Mouse (Mus musculus) limb, embryonic 12.5 days (tissue): ENCODE results near the gene Serpind1. TPM values are rescaled to one million over a fixed set of nuclear protein-coding genes. Genes with fewer than 3 reads are reported as not detected.

Experiments
- ATAC-seq: fragments of 200-750 bp; cut with Nextera tagmentation; 2 replicates; pipeline ENCODE4 v1.8.0; 2017; ENCODE audit warnings: low read depth, moderate TSS enrichment; ENCODE audit not compliant: insufficient number of reproducible peaks, insufficient read depth, low FRiP score, low TSS enrichment
- H3K27ac ChIP-seq: fragments of 300-500 bp; sonication (generic); 2 replicates; pipeline ENCODE4 v1.5.1; 2016; ENCODE audit warnings: mild to moderate bottlenecking, moderate library complexity
- H3K27me3 ChIP-seq: fragments of 300-500 bp; sonication (generic); 2 replicates; pipeline ENCODE4 v1.6.1; 2016; ENCODE audit warnings: mild to moderate bottlenecking, moderate library complexity
- H3K36me3 ChIP-seq: fragments of 300-500 bp; sonication (generic); 2 replicates; pipeline ENCODE4 v1.6.1; 2016; ENCODE audit warnings: mild to moderate bottlenecking, moderate library complexity
- H3K4me1 ChIP-seq: fragments of 300-500 bp; sonication (generic); replicated peaks from 2 replicates; pipeline ENCODE4 v1.6.1; 2016
- H3K4me2 ChIP-seq: fragments of 300-500 bp; sonication (generic); 2 replicates; pipeline ENCODE4 v1.6.1; 2016; ENCODE audit warnings: mild to moderate bottlenecking, moderate library complexity
- H3K4me3 ChIP-seq: fragments of 300-500 bp; sonication (generic); replicated peaks from 2 replicates; pipeline ENCODE4 v1.5.1; 2016; ENCODE audit warnings: mild to moderate bottlenecking
- H3K9ac ChIP-seq: fragments of 300-500 bp; sonication (generic); replicated peaks from 2 replicates; pipeline ENCODE4 v1.6.1; 2016; ENCODE audit warnings: mild to moderate bottlenecking, moderate library complexity
- H3K9me3 ChIP-seq: fragments of 300-500 bp; sonication (generic); 2 replicates; pipeline ENCODE4 v1.6.1; 2016; ENCODE audit warnings: mild to moderate bottlenecking, moderate library complexity
- WGBS: fragments of 180-500 bp; shearing (Covaris S2); methylation state at CpG from one replicate; pipeline ENCODE4 v1.1.7; 2016; 5-methylcytosine and 5-hydroxymethylcytosine counted together
- polyA plus RNA-seq: library from polyadenylated mRNA; unstranded; fragments of >200 nt; fragmentation: Nextera tagmentation; extraction: Ambion mirVana; gene quantifications from 2 replicates; pipeline ENCODE4 v1.2.1, GENCODE M21; 2016

The Serpind1 gene
- polyA plus RNA-seq, 1 experiment from 2014 or later, result 0.29 TPM

- H3K4me1 ChIP-seq, result no peaks in the 10 kb centered on the region
- peaks cover 70% of the 10 kb centered on the region for H3K36me3 ChIP-seq
- WGBS, result 91% methylated on average over 6 of the region's 6 CpGs
- no peaks in the 10 kb centered on the region for H3K9me3 ChIP-seq
- ATAC-seq, result no peak
- H3K27ac ChIP-seq, result no peak overlapping the region
- H3K9ac ChIP-seq, result no peak overlapping the region
- no peaks in the 10 kb centered on the region for H3K27me3 ChIP-seq
- H3K4me2 ChIP-seq, result no peak overlapping the region
- no peak overlapping the region for H3K4me3 ChIP-seq
Measured at GRCm38 (mm10) chr16:17356031-17356430, 24.9 kb downstream of the Serpind1 start.

DNA sequence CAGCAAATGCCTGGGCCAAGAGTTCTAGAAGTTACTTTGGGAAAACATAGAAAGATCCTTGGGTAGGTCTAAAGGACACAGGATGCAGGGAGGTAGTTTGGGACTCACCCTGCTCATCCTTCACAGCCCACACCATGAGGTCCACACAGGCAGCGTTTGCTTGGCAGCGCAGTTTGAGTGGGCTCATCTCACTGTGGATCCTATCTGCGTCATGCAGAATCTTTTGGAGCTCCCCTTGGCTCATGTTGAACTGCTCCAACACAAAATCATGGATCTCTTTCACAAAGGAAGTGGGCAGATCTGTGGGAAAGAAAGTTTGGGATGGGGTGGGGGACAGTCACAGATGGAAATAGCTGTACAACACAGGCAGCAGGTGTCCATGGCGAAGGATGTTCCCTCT lies 27.6 kb downstream of the Serpind1 start:
- Histone ChIP-seq H3K9ac (no peak overlapping the region), H3K27ac (no peak overlapping the region), H3K36me3 (peaks cover 71% of the 10 kb centered on the region), H3K27me3 (no peaks in the 10 kb centered on the region), H3K4me2 (no peak overlapping the region), H3K9me3 (no peaks in the 10 kb centered on the region), H3K4me1 (no peaks in the 10 kb centered on the region), H3K4me3 (no peak overlapping the region)
- 92% methylated on average over 4 of the region's 4 CpGs for WGBS
- no peak for ATAC-seq

DNA sequence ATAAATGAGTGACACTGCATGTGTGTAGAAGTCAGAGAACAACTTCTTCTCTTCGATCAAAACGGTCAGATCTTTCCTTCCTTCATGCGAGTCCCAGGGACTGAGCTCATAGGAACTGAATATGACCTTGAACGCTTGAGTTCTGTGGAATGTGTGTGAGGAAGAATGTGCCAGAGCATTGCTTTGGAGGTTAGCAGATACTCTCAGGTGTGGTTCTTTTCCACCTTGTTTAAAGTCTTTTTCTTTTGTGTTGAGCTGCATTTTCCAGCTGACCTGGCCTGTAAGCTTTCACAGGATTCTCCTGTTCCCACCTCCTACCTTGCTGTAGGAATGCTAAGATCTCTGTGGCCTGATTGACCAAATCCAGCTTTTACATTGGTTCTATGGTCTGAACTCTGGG lies 51.1 kb downstream of the Serpind1 start:
- no peak overlapping the region for H3K4me2 ChIP-seq
- no peak overlapping the region for H3K9ac ChIP-seq
- no peaks in the 10 kb centered on the region for H3K4me1 ChIP-seq
- H3K9me3 ChIP-seq, result no peaks in the 10 kb centered on the region
- no peak overlapping the region for H3K27ac ChIP-seq
- no peaks in the 10 kb centered on the region for H3K27me3 ChIP-seq
- peaks cover 37% of the 10 kb centered on the region for H3K36me3 ChIP-seq
- H3K4me3 ChIP-seq, result no peak overlapping the region
- WGBS, result 93% methylated on average over 4 of the region's 4 CpGs
- no peak for ATAC-seq

DNA sequence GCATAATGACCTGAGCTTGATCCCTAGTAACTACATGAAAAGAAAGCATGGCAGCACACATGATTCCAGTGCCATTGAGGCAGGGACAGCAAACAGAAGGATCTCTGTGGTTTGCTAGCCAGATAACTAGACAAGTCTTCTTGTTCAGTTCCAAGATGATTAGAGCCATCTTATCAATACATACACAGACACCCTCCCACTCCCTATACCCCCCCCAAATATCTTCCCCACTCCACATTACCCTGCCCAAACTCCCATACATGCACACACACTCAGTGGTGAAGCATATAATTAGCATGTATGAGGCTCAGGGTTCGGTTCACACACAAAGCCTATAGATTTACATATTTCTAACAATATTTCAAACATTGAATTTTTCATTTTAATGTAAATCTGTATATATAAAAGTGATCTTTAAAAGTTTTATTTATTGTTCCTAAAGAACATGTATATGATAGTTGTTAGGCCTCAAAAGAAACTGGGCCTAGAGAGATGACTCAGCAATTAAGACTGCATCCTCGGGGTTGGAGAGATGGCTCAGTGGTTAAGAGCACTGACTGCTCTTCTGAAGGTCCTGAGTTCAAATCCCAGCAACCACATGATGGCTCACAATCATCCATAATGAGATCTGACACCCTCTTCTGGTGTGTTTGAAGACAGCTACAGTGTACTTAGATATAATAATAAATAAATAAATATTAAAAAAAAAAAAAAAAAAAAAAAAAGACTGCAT lies 52.6 kb downstream of the Serpind1 start:
- H3K4me1 ChIP-seq, result no peaks in the 10 kb centered on the region
- H3K36me3 ChIP-seq, result peaks cover 32% of the 10 kb centered on the region
- H3K4me2 ChIP-seq, result no peak overlapping the region
- 90% methylated on average over 2 of the region's 2 CpGs for WGBS
- H3K9me3 ChIP-seq, result no peaks in the 10 kb centered on the region
- no peak overlapping the region for H3K27ac ChIP-seq
- no peaks in the 10 kb centered on the region for H3K27me3 ChIP-seq
- no peak for ATAC-seq
- H3K9ac ChIP-seq, result no peak overlapping the region
- no peak overlapping the region for H3K4me3 ChIP-seq

DNA sequence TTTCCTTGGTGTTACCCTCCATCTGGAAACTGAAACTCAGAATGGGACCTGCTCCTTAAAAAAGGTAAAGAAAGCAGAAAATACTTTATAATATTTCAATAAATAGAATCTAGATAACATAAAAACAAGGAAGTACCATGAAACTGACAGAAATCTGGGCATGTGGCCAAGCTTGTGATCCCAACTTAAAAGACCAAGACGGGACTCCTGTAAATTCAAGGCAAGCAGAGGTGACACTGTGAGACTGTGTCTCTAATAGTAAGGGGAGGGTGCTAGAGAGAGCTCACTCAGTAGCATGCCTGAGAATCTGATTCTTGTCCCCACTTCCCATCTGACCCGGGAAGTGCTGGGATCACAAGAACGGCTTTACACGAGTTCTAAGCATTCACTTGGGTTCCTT lies 61.6 kb downstream of the Serpind1 start:
- H3K36me3 ChIP-seq, result peaks cover 12% of the 10 kb centered on the region; the same call in 1 of the 2 replicates
- H3K9ac ChIP-seq, result no peak overlapping the region
- H3K4me3 ChIP-seq, result no peak overlapping the region
- ATAC-seq, result no peak
- WGBS, result 79% methylated on average over 4 of the region's 4 CpGs
- H3K4me1 ChIP-seq, result no peaks in the 10 kb centered on the region
- H3K27ac ChIP-seq, result no peak overlapping the region
- H3K4me2 ChIP-seq, result no peak overlapping the region
- no peaks in the 10 kb centered on the region for H3K27me3 ChIP-seq
- 0 out of 2 replicates have a peak, but pooled peaks cover 3% of the 10 kb centered on the region for H3K9me3 ChIP-seq

Other genes with a start within 250 kb of the Serpind1 start
- gene Ppil2, start 220.1 kb upstream of the Serpind1 start, polyA plus RNA-seq, result 149 and 158 TPM in 2 replicates
- gene 2610318N02Rik, start 206.2 kb upstream of the Serpind1 start, polyA plus RNA-seq, result 109 and 113 TPM in 2 replicates
- 54.6 and 54.8 TPM in 2 replicates for gene Sdf2l1, start 199.0 kb upstream of the Serpind1 start, polyA plus RNA-seq
- 5.1 and 6.2 TPM in 2 replicates for gene Ydjc, start 186.8 kb upstream of the Serpind1 start, polyA plus RNA-seq
- gene Ccdc116, start 184.1 kb upstream of the Serpind1 start, polyA plus RNA-seq, result 0.40 and 0.54 TPM in 2 replicates
- gene Ube2l3, start 128.7 kb upstream of the Serpind1 start, polyA plus RNA-seq, result 362 and 368 TPM in 2 replicates
- 0.74 and 0.85 TPM in 2 replicates for gene Rimbp3, start 122.8 kb upstream of the Serpind1 start, polyA plus RNA-seq
- 13.7 TPM in 2 replicates for gene Hic2, start 97.8 kb upstream of the Serpind1 start, polyA plus RNA-seq
- gene Tmem191c, start 55.3 kb upstream of the Serpind1 start, polyA plus RNA-seq, result 13.8 and 16.5 TPM in 2 replicates
- 13.0 and 14.0 TPM in 2 replicates for gene Snap29, start 74.6 kb downstream of the Serpind1 start, polyA plus RNA-seq
- 44.8 and 50.2 TPM in 2 replicates for gene Pi4ka, start 74.9 kb downstream of the Serpind1 start, polyA plus RNA-seq
- 88.9 and 92.2 TPM in 2 replicates for gene Crkl, start 120.6 kb downstream of the Serpind1 start, polyA plus RNA-seq
- gene Aifm3, start 158.2 kb downstream of the Serpind1 start, polyA plus RNA-seq, result 0.45 and 0.55 TPM in 2 replicates
- gene Lztr1, start 177.3 kb downstream of the Serpind1 start, polyA plus RNA-seq, result 104 and 111 TPM in 2 replicates
- gene Thap7, start 199.8 kb downstream of the Serpind1 start, polyA plus RNA-seq, result 72.0 and 75.6 TPM in 2 replicates
- gene Lrrc74b, start 229.9 kb downstream of the Serpind1 start, polyA plus RNA-seq, result not detected in 2 replicates
- 0.26 and 0.33 TPM in 2 replicates for gene P2rx6, start 230.5 kb downstream of the Serpind1 start, polyA plus RNA-seq